Mouse (Mus musculus) megakaryocyte, adult 5-6 weeks (primary cell): ENCODE results near the gene Ssbp4. TPM values are rescaled to one million over a fixed set of nuclear protein-coding genes. Genes with fewer than 3 reads are reported as not detected.

Source experiments
- ATAC-seq: 2 replicates; pipeline ENCODE4 v1.8.0; 2016; ENCODE audit warnings: mild to moderate bottlenecking, inconsistent platforms; ENCODE audit not compliant: poor library complexity, severe bottlenecking
- total RNA-seq, 2 experiments: library from RNA; stranded (forward) in 1 of 2; stranded (reverse) in 1 of 2; fragments of 153-499, 151-499 nt in 1 of 2; fragments of 221-1000, 200-1000 nt in 1 of 2; gene quantifications; 2 replicates each; pipeline versions ENCODE4 v1.2.3 to v1.2.4; 2015 to 2017

The Ssbp4 gene
- total RNA-seq, 2 experiments from 2014 or later: 35.7 to 61.3 TPM

DNA sequence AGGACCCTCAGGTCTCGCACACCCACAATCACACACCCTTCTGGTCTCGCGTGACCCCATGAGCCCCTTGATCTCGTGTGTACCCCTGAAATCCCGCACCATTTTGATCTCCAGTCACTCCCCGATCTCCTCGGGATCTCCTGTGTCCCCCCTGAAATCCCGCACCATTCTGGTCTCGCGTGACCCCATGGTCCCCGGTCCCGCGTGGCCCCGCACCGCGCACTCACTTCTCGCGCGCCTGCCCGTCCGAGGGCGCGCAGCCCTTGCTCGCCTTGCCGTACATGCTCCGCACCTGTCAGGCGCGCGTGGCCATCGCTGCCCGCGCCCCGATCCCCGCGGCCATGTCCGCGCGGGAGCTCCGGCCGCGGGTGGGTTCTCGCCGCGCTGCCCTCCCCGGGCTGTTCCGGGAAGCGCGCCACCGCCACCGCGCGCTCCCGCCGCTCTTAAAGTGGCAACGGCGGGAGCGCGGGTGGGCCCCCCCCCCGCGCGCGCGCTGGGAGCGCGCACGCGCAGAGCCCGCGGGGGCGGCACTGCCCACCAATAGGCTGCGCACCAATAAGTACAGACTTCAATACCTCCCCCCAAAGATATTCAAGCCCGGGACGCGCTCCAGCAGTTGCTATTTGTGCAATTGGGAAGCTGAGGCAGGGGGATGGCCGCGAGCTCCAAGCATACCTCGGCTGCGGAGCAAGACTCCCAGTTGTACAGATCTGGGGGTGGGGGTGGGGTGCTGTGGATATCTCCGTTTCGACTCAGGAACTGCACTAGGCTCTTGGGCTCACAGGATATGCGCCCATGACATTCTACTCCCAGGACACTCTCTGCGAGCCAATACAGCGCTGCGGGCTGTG, 549 bp downstream of the Ssbp4 start:
- no peak for ATAC-seq

GRCm38 (mm10) chr8:70607603-70607897, 1.1 kb downstream of the Ssbp4 start:
- no peak for ATAC-seq

DNA sequence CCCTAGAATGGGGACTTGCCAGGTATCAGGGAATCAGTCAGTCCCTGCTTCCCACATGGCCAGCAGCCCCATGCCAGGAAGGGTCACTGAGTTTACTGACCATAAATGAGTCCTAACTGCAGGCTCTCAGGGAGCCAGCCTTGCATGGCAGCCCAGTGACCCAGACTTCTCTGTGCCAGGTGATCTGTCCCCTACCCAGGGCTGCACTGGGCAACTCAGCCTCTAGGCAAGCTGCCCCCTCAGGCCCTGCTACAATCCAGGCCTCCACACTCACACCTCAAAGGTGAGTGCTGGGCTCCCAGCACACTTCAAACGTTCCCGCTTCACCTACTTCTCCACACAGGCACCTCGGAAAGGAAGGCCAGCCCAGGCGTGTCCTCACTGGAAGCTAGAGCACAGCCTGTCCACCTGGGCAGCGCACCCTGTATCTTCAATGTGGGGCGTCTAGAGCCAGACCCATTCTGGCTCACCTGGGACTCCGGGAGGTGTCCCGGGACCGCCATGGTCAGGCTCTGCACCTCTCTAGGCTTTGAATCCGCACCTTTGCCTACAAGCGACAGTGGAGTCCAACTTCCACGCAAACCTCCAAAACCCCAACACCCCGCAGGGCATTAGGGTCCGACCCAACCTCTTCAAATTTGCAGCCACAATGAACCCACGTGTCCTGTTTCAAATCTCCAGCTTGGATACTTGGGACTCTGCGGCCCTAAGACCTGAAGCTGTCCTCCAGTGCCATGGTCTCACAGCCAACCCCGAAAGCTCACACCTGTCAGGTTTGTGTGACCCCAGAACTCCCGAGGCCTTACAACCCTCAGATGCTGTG, 1.7 kb downstream of the Ssbp4 start:
- no peak for ATAC-seq

DNA sequence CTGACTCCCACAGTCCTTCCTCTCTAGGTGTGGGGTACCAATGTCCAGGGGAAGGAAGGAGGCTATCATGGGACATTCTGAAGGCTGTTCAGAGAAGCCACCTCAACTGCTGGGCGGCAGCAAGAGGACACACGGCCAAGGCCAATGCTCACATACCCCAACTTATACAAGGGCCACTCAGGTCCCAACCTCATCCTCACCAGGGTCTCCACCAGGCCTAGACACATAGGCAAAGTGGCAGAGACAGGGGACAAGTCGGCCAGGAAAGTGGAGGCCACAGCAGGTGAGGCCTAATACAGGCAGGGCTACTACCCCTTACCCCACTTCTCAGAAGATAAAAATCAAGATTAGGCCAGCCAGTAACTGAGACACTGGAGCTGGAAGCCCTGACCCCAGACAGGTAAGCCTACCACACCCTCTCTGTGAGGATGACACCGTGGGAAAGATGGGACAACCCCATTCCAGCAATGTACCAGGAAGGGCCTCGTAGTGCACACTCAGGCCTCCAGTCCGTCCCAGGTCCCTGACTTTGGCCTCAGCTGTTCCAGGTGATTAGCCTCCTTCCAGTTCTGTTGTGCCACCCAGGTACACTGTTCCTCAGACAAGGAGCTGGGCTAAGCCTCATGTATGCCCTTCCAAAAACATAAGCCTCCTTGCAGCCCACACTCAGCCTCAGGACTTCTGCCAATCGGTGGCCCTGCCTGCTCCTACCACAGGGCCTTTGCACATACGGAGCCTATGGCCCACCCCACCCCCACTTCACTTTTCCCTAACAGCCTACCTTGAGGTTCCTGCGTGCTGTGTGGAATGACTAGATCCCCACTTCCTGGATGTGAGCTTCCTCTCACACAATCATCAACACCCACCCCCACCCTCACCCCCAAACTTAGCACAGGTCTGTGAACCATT, 2.5 kb downstream of the Ssbp4 start:
- no peak for ATAC-seq

- no peak for ATAC-seq
Measured at GRCm38 (mm10) chr8:70604558-70604957, 4.1 kb downstream of the Ssbp4 start.

DNA sequence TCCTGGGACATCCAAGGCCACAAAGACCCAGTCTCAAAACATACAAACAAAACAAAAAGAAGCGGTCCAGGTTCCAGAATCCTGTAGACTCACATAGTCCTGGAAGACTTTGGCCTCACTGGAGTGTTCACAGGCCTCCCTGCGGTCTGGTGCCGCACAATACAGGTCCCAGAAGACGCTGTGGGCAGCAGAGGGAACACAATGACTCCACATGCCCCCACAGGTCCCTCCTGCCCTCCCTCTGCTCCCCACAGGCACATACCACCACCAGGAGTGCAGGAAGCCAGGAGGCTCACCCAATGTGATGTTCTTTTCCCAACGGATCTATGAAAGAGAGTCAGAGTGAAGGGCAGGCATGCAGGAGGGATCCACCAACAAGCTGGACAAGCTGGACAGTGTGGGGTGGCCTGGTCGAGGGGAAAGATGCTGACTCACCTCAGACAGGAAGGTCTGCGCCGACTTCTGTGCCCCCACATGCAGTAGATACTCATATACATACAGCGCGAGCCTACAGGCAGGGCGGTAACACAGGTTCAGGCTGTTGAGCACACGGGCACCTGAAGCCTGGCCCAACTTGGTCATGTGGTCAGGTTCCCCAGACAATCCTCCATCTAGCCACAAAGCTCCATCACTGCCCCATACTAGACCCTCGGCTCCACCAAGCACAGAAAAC, 6.4 kb downstream of the Ssbp4 start:
- no peak for ATAC-seq

GRCm38 (mm10) chr8:70601271-70601649, 7.4 kb downstream of the Ssbp4 start:
- peak; percentile 91 for ATAC-seq

DNA sequence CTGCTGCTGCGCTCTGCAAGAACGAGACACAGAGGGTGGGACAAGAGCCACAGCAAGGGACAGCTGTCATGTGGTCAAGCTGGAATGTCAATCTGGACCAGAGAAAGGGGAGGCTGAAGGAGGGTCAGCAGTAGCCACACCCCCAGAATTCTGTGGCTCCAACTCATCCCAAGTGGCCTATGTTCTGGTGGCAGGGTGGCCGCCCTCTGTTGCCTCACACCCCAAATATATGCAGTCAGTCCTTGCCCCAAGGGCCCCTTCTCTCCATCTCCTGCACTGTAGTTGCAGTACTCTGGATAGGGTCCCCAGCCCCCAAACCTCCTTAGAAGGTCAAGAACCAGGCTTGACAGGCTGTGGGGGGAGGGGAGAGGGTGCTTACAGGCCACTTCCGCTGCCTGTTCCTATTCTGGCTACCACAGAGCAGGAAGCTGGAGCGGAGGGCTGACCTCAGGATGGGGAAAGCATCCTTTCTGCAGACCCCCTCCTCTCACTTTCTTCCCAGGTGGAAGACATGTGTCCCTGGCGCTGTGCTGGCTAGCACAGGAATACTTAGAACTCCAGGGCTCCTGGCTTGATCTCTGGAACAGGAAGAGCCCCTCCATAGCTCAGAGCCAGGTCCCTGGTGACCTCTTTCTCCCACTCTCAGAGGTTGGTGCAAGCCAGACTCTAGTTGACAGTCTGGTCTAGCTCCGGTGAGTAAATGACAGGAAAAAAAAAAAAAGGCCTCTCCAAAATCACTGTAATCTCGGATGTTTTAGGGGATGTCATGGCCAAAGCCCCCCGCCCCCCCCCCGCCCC, 8.0 kb downstream of the Ssbp4 start:
- peak; percentile 62 for ATAC-seq

DNA sequence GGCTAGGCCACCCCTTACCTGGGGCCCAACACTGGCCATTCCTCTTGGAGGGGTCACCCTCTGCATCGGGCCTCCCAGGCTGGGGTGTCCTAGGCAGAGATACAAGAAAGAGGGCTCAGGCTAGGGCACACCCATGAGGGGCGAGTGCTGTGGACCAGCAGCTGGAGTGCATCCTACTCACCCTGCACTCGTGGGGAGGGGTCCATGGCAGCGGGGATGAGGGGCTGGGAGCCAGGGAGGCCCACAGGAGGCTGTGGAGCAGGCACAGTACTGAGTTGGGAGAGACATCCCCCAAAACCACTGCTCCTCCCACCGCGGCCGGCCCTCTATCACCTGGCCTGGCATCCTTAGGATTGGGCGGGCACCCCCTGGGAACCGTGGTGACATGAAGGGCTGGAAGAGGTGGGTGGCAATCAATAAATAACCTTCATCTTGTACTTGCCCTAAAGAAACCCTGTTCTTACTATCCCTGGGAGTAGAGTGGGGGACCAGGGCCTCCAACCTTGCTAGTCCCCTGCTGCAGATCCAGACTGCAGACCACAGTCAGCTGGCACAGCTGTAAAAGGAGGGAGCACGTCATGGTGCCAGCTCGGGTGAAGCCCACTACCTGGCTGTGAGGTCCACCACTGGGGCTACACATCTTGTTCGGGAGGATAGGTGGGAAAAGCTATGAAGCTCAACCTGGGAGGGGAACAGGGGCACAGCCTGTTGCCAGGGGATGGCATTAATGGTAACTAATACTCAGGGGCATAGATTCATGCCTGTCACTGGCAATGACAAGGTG, 9.0 kb downstream of the Ssbp4 start:
- ATAC-seq: no peak

- ATAC-seq: no peak
Measured at GRCm38 (mm10) chr8:70598722-70599121, 9.9 kb downstream of the Ssbp4 start.

DNA sequence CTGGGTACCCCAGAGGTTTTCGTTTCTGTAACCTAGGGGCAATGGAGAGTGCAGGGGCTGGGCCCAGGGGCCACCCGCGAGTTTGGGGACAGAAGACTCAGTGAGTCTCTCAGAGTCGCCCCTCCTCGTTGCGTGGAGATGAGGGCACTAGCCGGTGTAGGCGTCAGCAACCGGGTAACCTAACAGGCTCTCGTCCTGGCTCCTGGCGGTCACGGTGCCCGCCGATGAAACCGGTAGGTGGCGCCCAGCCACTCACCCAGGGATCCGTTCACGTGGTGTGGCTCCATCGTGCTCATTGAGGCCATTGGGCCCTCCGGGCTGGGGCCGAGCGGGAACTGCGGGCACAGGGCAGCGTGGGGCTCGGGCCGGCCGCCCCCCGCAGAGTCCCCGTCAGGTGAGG, 10.4 kb downstream of the Ssbp4 start:
- no peak for ATAC-seq

DNA sequence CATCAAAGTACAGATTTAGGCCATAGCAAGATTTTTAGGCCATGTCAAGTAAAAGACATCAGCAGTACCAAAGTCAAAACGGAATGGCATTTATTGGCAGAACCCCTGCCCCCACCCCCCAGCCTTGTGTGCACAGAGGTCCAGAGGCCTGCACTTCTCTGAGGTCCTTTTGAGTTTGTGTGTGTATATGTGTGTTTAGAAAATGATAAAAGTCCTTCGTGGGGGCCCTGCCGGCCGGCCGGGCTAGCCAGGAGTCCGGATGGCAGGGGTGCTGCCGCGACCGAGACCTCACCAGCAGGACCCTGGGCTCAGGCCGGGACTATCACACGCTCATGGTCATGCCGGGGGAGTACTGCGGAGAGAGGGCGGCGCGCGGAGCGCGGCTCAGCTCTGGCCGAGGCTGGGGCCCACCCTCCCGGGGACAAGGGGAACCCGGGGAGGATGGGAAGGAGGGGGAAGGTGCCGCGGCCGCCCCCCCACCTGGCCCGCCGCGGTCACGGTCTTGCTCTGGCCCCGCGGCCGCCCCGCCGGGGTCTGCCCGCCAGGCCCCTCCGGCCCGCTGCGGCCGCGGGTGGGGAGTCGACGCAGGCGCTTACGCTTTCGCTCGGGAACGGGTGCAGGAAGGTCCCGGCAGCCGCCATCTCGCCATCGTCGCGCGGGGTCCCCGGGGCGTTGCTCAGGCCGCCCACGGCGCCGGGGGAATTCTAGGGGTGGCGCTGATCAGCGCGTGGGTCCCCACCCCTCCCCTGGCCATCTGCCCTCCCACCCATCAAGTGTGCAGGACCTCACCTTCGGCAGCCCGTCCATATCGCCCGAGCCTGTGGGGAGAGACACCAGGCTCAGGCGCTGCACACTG, 11.0 kb downstream of the Ssbp4 start:
- ATAC-seq: no peak

- no peak for ATAC-seq
Measured at GRCm38 (mm10) chr8:70596775-70597416, 11.8 kb downstream of the Ssbp4 start.

- ATAC-seq: no peak
Measured at GRCm38 (mm10) chr8:70596216-70596615, 12.5 kb downstream of the Ssbp4 start.

GRCm38 (mm10) chr8:70595811-70596210, 12.9 kb downstream of the Ssbp4 start:
- no peak for ATAC-seq

- peak; percentile 39 for ATAC-seq
Measured at GRCm38 (mm10) chr8:70594621-70595564, 13.8 kb downstream of the Ssbp4 start.
